Mouse (Mus musculus): ENCODE results near the gene Bmp15.

Gene Bmp15

DNA sequence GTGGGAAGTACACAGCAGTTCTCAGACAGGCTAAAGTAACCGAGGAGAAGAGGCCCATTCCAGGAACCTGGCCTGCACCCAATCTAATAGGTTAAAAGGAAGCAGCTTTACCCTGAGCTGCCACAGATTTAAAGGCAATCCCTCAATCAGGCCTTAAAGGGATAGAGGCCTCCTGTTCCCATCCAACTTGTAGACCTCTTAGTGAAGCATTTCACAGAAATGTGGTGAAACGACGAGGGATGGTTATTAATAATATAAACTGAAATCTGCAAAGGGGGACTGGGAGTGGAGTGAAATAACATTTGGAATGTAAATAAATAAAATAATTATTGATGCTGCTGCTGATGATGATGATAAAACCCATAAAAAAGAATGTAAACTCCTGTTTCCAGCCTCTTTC lies at the start of gene Bmp15:
Bmp15 (minus strand) TSS at position 101 of the 400 bp plus-strand sequence.
- DNase-seq (ENCODE audit: low read depth in 1 of 2, low spot score in 2 of 2) = no peak

DNA sequence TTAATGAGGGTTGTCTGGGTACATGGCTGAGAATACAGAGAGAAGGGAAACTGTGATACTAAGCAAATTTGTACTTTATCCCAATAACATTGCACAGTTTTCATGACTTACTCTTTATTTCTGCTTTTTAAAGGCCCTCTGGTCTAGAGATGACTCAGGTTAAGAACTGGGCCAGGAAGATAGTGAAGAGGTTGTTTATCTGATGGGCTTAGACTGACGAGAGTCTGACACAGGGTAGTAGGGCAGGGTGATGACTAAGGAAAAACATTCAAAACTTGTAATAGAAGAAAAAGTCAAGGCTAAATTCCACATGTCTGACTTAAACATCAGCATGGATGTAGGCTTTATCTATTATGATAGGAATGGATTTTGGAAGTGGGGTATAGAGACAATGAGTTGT lies 48.3 kb upstream of the Bmp15 start:
- DNase-seq (ENCODE audit: low read depth in 1 of 2, low spot score in 2 of 2) = no peak

DNA sequence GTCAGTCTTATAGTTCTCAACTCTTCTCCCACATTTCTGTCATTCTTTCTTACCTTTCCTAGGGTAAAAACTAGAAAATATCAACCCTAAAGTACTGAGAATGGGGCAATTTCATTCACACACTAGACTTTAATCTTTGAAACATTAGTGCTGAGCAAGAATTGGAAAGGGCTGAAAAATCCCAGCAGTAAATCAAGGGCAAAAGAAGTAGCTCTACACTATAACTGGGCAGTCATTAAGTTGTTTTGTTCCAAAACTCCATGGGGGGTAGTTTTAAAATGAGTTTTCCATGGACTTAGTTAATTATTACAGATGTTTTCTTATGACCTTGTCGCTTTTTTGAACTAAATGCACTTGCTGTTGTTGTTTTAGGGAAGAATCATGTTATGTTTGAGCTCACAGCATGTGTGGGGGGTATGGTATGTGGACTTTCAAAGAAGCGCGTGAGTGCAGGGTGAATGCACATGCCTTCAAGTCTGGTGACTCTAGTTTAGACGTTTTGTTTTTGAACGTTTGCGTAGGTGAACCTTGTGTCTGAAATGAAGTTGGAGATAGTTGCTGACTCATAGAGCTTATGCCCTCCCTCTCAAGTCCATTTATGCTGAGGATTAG lies 37.1 kb upstream of the Bmp15 start:
- DNase-seq (ENCODE audit: low read depth in 1 of 2, low spot score in 2 of 2) = no peak

DNA sequence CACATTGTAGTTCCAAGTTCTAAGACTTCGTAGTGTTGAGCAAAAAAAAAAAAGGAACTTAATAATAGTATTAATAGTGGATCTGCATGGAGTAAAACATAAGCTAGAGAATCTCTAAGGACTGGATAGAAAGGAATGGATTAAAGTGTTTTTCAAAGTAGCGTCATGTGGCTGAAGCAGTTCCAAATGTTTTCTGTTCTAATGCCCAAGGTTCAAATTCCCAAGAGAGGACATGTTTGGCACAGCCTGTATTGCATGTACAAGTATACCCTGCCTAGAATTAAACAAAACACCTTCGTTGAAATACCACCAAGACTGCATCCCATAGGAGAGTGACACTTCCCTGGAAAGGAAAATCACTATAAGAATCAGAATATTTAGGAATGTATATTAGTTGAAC lies 36.4 kb upstream of the Bmp15 start:
- DNase-seq (ENCODE audit: low read depth in 1 of 2, low spot score in 2 of 2) = no peak

- no peak for DNase-seq (ENCODE audit: low read depth in 1 of 2, low spot score in 2 of 2)
These were observed 24.9 kb upstream of the Bmp15 start for GRCm38 (mm10) chrX:6345273-6345959.

DNA sequence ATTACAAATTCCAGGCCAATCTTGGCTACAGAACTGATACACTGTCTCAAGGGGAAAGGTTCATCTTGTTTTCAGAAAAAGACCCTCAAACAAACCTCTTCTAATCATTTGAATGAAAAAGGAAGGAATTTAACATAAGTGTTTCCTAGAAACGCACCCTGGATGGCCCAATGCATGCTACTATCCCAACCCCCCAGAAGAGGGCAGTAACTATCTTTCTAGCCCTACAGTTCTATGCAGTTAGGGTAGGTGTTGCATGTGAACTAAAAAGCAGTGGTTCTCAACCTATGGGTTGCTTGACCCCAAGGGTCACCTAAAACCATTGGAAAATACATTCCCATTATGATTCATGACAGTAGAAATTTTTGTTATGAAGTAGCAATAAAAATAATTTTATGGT lies 3.5 kb upstream of the Bmp15 start:
- DNase-seq (ENCODE audit: low read depth in 1 of 2, low spot score in 2 of 2) = no peak

DNA sequence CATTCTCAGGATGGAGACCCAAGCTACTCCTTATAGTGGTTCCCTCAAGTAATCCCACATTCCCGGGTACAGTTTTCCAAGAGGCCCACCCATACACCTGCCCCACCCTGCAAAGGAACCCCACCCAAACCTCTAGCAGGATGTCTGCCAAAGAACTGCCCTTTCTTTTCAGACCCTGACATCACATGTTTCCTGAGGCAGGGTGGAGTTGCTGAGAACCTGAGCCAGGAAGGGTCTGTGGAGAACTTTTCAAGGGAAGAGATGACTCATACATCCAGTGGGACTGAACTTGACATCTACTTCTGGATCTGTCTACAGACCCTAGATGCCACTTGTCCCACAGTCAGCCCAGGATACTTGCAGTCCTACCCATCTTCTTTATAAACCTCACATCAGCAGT lies 2.8 kb downstream of the Bmp15 start:
- no peak for DNase-seq (ENCODE audit: low read depth in 1 of 2, low spot score in 2 of 2)

Data from monocyte, adult 2 months (primary cell).